Mouse (Mus musculus) limb, embryonic 10.5 days (tissue): ENCODE data around the gene 1110032F04Rik. TPM values are rescaled to one million over a fixed set of nuclear protein-coding genes. Genes with fewer than 3 reads are reported as not detected.
"Not testable (repeated sequence)": the region's sequence is repeated elsewhere in the genome, so short reads cannot be mapped to it uniquely, and the experiment has no call there.

Experiments used
- DNase-seq: peaks from one replicate; pipeline ENCODE4 v3.0.0-alpha.2; 2017; ENCODE audit warnings: low spot score
- H3K27ac ChIP-seq: fragments of 300-500 bp; sonication (generic); 2 replicates; pipeline ENCODE4 v1.5.1; 2016; ENCODE audit warnings: mild to moderate bottlenecking
- H3K27me3 ChIP-seq: fragments of 300-500 bp; sonication (generic); 2 replicates; pipeline ENCODE4 v1.6.1; 2016; ENCODE audit warnings: low read depth, mild to moderate bottlenecking; ENCODE audit not compliant: poor library complexity, severe bottlenecking
- H3K36me3 ChIP-seq: fragments of 300-500 bp; sonication (generic); 2 replicates; pipeline ENCODE4 v1.6.1; 2016; ENCODE audit warnings: mild to moderate bottlenecking, moderate library complexity
- H3K4me1 ChIP-seq: fragments of 300-500 bp; sonication (generic); 2 replicates; pipeline ENCODE4 v1.6.1; 2016
- H3K4me3 ChIP-seq: fragments of 300-500 bp; sonication (generic); 2 replicates; pipeline ENCODE4 v1.5.1; 2016; ENCODE audit warnings: mild to moderate bottlenecking, moderate library complexity
- H3K9me3 ChIP-seq: fragments of 300-500 bp; sonication (generic); replicated peaks from 2 replicates; pipeline ENCODE4 v1.6.1; 2016; ENCODE audit warnings: mild to moderate bottlenecking
- WGBS: fragments of 180-500 bp; shearing (Covaris S2); methylation state at CpG from one replicate; pipeline ENCODE4 v1.1.7; 2016; 5-methylcytosine and 5-hydroxymethylcytosine counted together
- polyA plus RNA-seq: library from polyadenylated mRNA; unstranded; fragments of >200 nt; fragmentation: Nextera tagmentation; extraction: Ambion mirVana; gene quantifications from 2 replicates; pipeline ENCODE4 v1.2.1, GENCODE M21; 2016

1110032F04Rik gene
- polyA plus RNA-seq, 1 experiment from 2014 or later = 0.59 TPM

GRCm38 (mm10) chr3:68869691-68870567, 543 bp downstream of the 1110032F04Rik start:
- peak; percentile 76 for DNase-seq
- Histone ChIP-seq H3K27ac (peak overlapping the region; percentile 82), H3K27me3 (peaks cover 58% of the 10 kb centered on the region), H3K9me3 (no peaks in the 10 kb centered on the region), H3K4me3 (peak overlapping the region; percentile 72), H3K4me1 (peaks cover 22% of the 10 kb centered on the region), H3K36me3 (no peaks in the 10 kb centered on the region)
- WGBS = under 1% methylated on average over 96 of the region's 96 CpGs

GRCm38 (mm10) chr3:68870568-68870950, 1.2 kb downstream of the 1110032F04Rik start:
- DNase-seq = no peak
- Histone ChIP-seq H3K4me1 (peaks cover 22% of the 10 kb centered on the region), H3K27ac (peak overlapping the region; percentile 82; the same call in 1 of the 2 replicates), H3K4me3 (peak overlapping the region; percentile 72), H3K36me3 (no peaks in the 10 kb centered on the region), H3K9me3 (no peaks in the 10 kb centered on the region), H3K27me3 (peaks cover 58% of the 10 kb centered on the region)
- 3% methylated on average over 15 of the region's 15 CpGs for WGBS

DNA sequence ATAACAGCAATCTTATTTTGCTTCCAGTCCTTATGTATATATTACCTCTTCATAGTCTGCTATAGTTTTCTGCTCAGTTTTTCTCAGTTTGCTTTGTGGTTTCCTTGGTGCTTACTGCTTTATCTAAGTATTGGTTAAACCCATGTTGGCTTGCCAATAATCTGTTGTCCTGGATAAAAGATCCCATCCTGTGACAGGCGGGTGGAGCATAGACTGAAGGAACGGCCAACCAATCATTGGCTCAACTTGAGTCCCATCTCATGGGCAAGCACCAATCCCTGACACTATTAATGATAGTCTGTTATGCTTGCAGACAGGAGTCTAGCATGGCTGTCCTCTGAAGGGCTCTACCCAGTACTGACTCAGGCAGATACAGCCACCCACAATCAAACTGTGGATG, 4.7 kb downstream of the 1110032F04Rik start:
- H3K27me3 ChIP-seq = peaks cover 31% of the 10 kb centered on the region
- H3K9me3 ChIP-seq = no peaks in the 10 kb centered on the region
- H3K4me1 ChIP-seq = peaks cover 16% of the 10 kb centered on the region
- H3K27ac ChIP-seq = no peak overlapping the region
- WGBS = 93% methylated on average over 2 of the region's 2 CpGs
- H3K4me3 ChIP-seq = no peak overlapping the region
- H3K36me3 ChIP-seq = no peaks in the 10 kb centered on the region
- no peak for DNase-seq

GRCm38 (mm10) chr3:68886845-68887244, 17.5 kb downstream of the 1110032F04Rik start:
- H3K27me3 ChIP-seq = no peaks in the 10 kb centered on the region
- WGBS = 96% methylated on average over 5 of the region's 5 CpGs
- no peak overlapping the region for H3K27ac ChIP-seq
- H3K9me3 ChIP-seq = no peaks in the 10 kb centered on the region
- H3K36me3 ChIP-seq = no peaks in the 10 kb centered on the region
- H3K4me3 ChIP-seq = no peak overlapping the region
- no peak for DNase-seq
- H3K4me1 ChIP-seq = no peaks in the 10 kb centered on the region

GRCm38 (mm10) chr3:68895426-68895825, 26.0 kb downstream of the 1110032F04Rik start:
- no peak for DNase-seq
- peaks cover 7% of the 10 kb centered on the region for H3K36me3 ChIP-seq
- WGBS = 76% methylated on average over 4 of the region's 4 CpGs
- H3K4me3 ChIP-seq = no peak overlapping the region
- H3K4me1 ChIP-seq = no peaks in the 10 kb centered on the region
- H3K27me3 ChIP-seq = no peaks in the 10 kb centered on the region
- H3K9me3 ChIP-seq = no peaks in the 10 kb centered on the region
- no peak overlapping the region for H3K27ac ChIP-seq

DNA sequence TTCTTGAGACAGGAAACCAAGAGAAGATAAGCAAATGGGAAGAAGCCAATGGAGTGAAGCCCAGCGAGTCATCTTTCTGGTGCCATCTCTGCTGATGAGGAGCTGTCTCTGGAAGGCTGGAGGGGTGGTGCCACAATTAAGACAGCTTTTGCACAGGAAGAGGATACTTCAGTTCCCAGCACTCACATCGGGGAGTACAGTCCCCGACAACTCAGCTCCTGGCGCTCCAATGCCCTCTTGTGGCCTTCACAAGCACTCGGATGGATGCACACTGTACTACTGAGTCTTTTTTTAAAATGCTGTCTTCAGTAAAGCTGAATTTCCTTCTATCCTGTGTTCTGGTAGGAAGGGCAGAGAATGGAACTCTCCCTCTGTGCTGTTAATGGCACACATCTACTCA, 27.8 kb downstream of the 1110032F04Rik start:
- 87% methylated on average over 5 of the region's 5 CpGs for WGBS
- no peak overlapping the region for H3K27ac ChIP-seq
- no peaks in the 10 kb centered on the region for H3K4me1 ChIP-seq
- peaks cover 9% of the 10 kb centered on the region for H3K36me3 ChIP-seq
- no peaks in the 10 kb centered on the region for H3K27me3 ChIP-seq
- no peaks in the 10 kb centered on the region for H3K9me3 ChIP-seq
- no peak for DNase-seq
- H3K4me3 ChIP-seq = no peak overlapping the region

DNA sequence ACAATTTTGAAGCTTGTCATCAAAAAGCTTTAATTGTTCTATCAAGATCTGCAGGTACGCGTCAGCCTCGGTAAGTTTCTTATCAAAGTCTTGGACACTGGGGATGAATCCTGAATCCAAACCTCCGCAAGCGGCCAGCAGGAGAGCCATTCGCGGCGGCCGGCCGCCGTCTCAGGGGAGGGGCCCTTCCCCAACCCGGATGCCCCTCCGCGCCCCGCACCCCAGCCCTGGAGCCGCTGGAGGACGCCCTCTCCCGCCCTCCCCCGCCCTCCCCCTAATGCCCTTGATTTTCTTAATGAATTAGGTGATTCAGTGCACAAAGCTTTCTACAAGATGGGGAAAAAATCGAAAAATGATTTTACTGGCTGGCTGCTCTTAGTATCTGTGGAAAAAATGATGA, 33.2 kb downstream of the 1110032F04Rik start:
- H3K27me3 ChIP-seq, H3K9me3 ChIP-seq, H3K4me1 ChIP-seq, H3K4me3 ChIP-seq, H3K36me3 ChIP-seq, DNase-seq, H3K27ac ChIP-seq: not testable (repeated sequence)
- 88% methylated on average over 20 of the region's 20 CpGs for WGBS

DNA sequence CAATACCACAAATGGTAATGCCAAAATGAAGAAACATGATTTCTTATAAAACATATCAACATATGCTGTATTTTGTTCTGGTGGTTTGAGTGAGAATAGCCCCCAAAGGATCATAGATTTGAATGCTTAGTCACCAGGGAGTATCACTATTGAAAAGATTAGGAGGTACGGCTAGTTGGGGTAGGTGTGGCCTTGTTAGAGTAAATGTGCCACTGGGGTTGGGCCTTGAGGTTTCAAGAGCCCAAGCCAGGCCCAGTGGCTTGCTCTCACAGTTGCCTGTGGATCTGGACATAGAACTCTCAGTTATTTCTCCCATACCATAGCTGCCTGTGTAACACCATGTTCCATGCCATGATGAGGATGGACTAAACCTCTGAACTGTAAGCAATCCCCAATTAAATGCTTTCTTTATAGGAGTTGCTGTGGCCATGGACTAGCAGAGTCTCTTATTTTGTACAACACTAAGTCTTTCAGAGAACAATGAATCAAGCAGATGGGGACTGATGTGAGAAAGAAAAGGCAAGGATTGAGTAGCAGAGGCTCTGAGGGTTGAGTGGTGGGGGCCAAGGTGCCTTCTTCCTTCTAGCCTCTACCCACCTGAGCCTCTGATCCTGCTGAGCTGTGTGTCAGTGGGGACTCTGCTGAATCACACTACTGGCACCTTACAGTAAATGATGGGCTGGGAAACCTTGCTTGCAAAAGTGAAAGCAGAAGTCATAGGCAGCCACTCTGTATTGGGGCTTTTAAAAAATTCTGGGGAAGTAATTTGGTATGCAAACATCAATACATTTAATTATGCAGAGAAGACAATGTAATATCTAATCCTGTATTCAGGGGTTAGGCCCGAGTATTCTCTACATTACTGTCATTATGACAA, 35.8 kb downstream of the 1110032F04Rik start:
- Histone ChIP-seq H3K9me3 (no peaks in the 10 kb centered on the region), H3K36me3 (0 out of 2 replicates have a peak, but pooled peaks cover 3% of the 10 kb centered on the region), H3K4me3 (no peak overlapping the region), H3K27me3 (no peaks in the 10 kb centered on the region), H3K4me1 (no peaks in the 10 kb centered on the region), H3K27ac (no peak overlapping the region)
- no peak for DNase-seq
- 90% methylated on average over 2 of the region's 2 CpGs for WGBS

- Histone ChIP-seq H3K27me3 (no peaks in the 10 kb centered on the region), H3K4me3 (no peak overlapping the region), H3K36me3 (peaks cover 7% of the 10 kb centered on the region; the same call in 1 of the 2 replicates), H3K4me1 (no peaks in the 10 kb centered on the region), H3K27ac (no peak overlapping the region), H3K9me3 (no peaks in the 10 kb centered on the region)
- no peak for DNase-seq
- WGBS = 91% methylated on average over 4 of the region's 4 CpGs
These were observed 38.1 kb downstream of the 1110032F04Rik start for GRCm38 (mm10) chr3:68907509-68907908.

Other genes with a start within 250 kb of the 1110032F04Rik start
- 0.24 TPM in 1 of 2 replicates, not detected in the other for gene Il12a, start 178.9 kb upstream of the 1110032F04Rik start, polyA plus RNA-seq
- gene Ift80, start 135.0 kb downstream of the 1110032F04Rik start, polyA plus RNA-seq = 16.8 and 19.6 TPM in 2 replicates
- gene Smc4, start 135.2 kb downstream of the 1110032F04Rik start, polyA plus RNA-seq = 136 and 176 TPM in 2 replicates
- gene Trim59, start 175.2 kb downstream of the 1110032F04Rik start, polyA plus RNA-seq = 180 and 192 TPM in 2 replicates